Mouse (Mus musculus): Measurements from ENCODE around the gene Pkig.

DNA sequence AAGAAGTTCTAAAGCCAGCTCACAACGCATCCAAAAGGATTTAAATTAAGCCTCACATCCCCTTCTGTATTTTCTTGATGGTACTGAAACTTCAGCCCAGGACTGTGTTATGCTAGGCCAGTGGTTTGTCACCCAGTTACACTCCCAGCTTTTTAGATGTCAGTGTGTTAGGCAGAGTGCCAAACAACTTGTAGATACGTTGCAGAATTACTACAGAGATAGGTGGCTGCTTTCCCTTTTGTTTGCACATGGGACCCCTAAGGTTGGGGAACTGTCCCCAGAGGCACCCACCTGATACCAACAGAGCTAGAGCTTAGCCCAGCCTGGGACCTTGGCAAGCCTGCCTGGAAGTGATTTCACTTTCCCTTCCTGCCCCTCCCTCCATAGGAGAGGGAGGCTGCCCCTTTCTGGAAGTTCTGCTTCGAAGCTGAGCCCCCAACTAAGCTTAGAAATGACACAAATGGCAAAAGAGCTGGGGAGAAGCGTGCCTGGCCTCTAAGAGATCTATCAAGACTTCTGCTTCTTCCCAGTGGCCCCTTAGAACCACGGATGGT is 52.5 kb downstream of the Pkig start:
- TF ChIP-seq CTCF (IDR thresholded peaks at IDR 0.05; ENCODE audit: control insufficient read depth, insufficient read depth, low read length) (no peak), POLR2A (IDR thresholded peaks at IDR 0.05; ENCODE audit: borderline replicate concordance, control insufficient read depth, low read depth, low read length) (no peak)
